Mouse (Mus musculus): Measurements from ENCODE around the gene Adra2c.

Gene Adra2c

GRCm38 (mm10) chr5:35278019-35278418 lies at the start of gene Adra2c:
TSS of gene Adra2c (plus strand) at chr5:35278319.
- DNase-seq (ENCODE audit: low spot score in 2 of 2), result no peak

DNA sequence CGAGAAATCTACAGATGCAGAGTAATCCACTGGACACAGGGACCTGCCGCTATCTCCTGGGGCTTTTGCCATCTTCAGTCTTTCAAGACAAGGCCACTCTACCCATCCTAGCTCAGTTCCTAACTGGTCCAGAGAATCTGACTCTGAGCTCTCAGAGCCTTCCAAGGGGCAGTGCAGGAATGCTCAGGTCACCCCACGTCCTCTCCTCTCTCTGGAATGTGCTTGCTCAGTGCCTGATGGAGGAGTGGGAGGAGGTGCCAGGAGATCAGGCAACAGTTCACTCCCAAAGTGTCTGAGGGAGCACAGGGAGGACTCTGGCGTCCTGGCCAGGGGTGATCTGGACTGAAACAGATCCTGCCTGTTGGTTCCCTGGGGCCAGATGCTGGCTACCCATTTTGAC lies 45.0 kb upstream of the Adra2c start:
- DNase-seq (ENCODE audit: low spot score in 2 of 2), result no peak

DNA sequence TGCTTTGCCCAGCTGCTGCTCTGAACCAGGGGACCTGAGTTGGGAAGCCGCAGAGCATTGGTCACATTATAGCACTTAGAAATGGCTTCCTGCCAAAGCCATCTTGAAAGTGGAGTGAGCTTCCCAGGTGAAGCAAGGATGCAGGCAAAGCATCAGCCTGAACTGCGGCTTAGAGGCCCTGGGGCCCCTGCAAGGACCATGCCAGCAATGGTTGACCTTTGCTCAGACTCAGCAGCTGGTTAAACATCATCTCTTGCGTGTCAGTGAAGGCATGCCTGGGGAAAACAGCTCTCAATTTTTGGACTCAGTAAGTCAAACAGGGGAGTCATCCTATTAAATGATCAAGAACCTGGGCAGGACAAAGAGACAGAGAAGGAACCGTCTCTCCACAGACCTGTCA lies 40.4 kb upstream of the Adra2c start:
- DNase-seq (ENCODE audit: low spot score in 2 of 2), result no peak

DNA sequence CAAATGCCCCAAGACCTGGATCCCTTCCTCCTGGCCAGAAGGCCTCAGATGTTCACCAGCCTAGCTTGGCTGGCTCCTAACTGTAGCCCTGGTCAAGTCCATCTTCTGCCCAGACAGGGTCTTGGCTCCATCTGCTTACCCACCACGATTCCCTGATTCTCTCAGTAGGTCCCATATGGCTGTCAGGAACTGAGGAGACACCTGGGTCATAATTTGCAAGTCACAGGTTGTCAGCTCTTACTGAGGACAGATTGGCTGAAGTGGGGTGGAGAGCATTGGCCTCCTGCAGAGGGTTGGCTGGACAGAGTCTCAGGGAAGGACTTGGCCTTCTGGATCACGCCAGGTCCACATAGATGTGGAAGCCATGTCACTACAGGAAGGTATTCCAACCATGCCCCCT lies 39.5 kb upstream of the Adra2c start:
- no peak for DNase-seq (ENCODE audit: low spot score in 2 of 2)

DNA sequence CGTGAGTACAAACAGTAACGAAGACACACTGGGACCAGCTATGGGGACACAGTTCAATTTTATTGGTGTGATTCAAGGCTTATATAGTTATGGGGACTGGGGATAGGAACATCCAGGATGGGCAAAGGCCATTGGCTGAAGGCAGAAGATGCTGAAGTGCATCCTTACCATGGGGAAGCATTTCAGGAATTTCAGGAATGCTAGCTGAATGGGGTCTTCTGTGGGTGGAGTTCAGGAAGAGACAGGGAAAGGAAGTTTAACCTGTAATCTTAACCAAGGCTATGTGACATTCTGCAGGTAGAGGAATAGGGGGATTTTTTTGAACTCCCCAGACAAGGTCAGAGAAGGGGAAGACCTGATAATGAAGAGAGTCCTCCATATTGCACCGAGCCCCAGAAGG lies 36.6 kb upstream of the Adra2c start:
- no peak for DNase-seq (ENCODE audit: low spot score in 2 of 2)

GRCm38 (mm10) chr5:35244204-35244603 lies 33.9 kb upstream of the Adra2c start:
- no peak for DNase-seq (ENCODE audit: low spot score in 2 of 2)

GRCm38 (mm10) chr5:35245555-35246273 lies 32.4 kb upstream of the Adra2c start:
- DNase-seq (ENCODE audit: low spot score in 2 of 2), result no peak

DNA sequence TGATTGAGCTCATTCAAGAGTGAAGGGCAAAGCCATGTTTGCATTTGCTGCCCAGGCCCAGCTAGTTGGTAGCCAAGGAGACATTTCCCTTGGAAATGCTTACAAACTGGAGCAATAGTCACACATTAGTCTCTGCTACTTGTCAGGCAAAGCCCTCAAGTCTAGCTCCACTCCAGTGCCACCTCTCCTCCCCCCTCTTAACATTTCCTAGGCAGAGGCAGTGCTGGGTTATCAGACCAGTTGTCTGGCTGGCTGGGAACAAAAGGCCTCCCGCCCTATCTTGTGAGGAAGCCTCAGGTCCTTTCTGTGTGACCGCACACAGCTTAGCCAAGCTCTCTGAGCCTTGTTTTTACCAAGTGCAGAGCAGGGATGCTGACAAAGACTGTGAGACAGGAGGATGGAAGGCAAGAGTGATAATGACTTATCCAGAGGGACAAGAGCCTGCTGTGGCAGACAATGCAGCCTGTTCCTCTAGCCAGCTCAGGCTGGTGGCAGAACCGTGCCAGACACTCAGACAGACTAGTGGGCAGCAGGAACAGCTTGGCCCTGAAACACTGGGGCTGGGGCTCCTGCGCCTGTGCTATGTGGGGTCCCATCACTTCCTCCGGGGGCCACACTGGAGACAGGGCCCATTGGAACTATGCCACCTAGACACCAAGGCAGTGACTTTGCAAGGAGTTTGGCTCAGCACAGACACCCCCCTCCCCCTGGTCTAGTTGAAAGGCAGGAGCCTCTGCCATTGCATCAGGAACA lies 23.0 kb upstream of the Adra2c start:
- no peak for DNase-seq (ENCODE audit: low spot score in 2 of 2)

GRCm38 (mm10) chr5:35263716-35264115 lies 14.4 kb upstream of the Adra2c start:
- DNase-seq (ENCODE audit: low spot score in 2 of 2), result no peak

DNA sequence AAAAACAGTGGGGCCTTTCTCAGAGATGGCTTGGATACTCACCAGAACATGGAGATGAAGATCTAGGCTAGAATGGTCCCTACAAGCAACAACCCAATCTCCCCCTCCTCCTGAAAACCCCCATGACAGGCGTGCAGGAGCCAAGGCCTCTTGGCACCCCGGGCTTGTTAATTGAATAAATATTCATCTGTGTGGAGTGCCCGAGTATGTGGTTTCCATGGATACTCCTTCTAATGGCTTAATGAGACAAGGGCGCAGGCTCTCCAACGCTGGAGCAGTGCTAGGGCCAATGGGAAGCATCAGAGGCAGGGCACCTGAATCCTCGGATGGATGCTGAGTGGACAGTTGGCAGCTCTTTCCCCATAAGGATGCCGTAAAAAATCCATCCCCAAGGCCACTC lies 10.6 kb upstream of the Adra2c start:
- no peak for DNase-seq (ENCODE audit: low spot score in 2 of 2)

DNA sequence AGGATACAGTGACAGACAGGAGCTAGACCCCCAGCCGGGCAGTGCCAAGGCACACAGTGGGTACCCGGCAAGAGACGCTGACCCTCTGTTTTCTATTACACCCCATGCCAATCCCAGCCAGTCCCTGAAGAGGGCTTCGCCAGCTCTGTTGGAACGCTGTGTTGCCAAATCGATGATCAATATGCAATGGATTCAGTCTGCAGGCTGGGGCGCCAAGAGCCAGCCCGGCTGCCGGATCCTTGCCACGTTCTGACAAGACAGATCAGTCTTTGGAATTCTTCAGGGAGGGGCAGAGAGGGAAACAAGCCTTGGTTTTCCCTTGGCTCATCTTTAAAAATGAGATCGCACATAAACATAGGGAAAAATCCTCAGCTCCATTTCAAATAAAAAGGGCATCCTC lies 2.8 kb upstream of the Adra2c start:
- DNase-seq (ENCODE audit: low spot score in 2 of 2), result no peak

DNA sequence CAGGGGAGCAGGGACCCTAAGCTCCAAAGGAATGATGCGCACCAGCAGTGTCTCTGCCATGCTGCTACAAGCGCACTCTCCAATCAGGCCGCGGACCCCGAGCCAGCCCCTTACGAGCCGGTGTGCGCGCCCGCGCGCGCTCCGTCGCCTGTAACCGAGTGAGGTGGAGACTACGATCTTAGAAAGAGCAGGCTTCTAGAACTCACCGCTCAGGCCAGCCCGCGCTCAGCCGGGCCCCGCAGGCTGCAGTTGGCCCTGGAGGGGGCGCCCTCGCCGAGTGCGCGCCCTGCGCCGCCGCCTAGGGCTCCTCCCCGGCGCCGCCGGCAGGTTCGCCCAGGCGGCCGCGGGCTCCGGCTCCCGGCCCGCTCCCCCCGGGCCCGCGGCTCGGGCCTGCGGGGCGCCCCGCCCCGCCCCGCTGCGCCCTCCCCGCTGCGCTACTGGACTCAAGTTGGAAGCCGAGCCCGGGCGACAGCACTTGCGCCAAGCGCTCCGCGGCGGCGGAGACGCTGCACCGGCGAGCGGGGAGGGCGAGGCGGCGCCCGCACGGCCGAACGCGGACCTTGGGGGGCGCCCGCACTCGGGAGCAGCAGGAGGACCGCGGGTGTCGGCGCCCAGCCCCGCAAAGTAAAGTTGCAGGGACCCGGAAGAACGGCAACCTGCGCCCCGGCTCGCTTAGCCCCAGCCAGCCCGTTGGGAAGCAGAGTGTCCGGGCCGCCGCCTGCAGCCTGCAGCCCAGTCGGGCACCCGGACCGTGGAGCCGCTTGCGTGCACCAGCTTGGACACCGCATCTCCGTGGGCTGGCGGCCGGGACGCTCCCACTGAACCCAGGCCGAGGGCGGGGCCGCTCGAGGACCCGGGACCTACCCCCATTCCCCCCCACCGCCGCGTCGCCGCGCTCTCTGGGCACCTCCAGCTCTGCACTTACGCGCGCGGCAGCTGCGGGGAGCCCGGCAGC lies 899 bp downstream of the Adra2c start:
- DNase-seq (ENCODE audit: low spot score in 2 of 2), result no peak

DNA sequence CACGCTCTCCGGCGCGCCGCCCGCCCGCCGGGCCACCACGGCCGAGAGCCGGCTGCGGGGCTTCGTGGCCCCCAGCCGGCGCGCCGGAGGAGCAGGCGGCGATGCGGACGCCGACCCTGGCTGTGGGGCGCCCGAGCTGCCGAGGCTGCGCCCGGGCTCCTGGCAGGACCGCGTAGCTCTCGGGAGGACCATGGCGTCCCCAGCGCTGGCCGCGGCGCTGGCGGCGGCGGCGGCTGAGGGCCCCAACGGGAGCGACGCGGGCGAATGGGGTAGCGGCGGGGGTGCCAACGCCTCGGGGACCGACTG lies 1.5 kb downstream of the Adra2c start:
- no peak for DNase-seq (ENCODE audit: low spot score in 2 of 2)

GRCm38 (mm10) chr5:35280002-35280782 lies 2.1 kb downstream of the Adra2c start:
- DNase-seq (ENCODE audit: low spot score in 2 of 2), result no peak

DNA sequence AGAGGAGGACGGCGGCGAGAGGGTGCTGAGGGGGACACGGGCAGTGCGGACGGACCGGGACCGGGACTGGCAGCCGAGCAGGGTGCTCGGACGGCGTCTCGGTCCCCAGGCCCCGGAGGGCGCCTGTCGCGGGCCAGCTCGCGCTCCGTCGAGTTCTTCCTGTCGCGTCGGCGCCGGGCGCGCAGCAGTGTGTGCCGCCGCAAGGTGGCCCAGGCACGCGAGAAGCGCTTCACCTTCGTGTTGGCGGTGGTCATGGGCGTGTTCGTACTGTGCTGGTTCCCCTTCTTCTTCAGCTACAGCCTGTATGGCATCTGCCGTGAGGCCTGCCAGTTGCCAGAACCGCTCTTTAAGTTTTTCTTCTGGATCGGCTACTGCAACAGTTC lies 2.7 kb downstream of the Adra2c start:
- no peak for DNase-seq (ENCODE audit: low spot score in 2 of 2)

GRCm38 (mm10) chr5:35285281-35285680 lies 7.2 kb downstream of the Adra2c start:
- no peak for DNase-seq (ENCODE audit: low spot score in 2 of 2)

DNA sequence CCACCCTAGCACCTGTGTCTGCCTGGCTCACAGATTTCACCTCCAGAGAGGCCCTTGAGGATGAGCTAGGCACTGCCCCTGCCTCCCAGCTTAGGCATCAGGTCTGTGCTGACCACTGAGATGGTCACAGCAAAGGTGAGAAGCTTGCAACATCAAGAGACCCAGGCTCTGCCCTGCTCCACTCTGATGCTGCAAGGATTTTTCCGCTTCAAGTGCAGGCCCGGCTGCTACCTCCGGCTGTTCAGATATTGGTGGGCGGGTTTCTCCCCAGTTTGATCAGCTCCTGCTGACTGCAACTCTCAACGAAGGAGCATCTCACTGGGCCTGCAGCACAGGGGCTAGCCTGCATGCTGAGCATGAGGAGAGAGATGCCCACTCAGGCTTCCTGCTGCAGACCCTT lies 8.1 kb downstream of the Adra2c start:
- DNase-seq (ENCODE audit: low spot score in 2 of 2), result no peak

DNA sequence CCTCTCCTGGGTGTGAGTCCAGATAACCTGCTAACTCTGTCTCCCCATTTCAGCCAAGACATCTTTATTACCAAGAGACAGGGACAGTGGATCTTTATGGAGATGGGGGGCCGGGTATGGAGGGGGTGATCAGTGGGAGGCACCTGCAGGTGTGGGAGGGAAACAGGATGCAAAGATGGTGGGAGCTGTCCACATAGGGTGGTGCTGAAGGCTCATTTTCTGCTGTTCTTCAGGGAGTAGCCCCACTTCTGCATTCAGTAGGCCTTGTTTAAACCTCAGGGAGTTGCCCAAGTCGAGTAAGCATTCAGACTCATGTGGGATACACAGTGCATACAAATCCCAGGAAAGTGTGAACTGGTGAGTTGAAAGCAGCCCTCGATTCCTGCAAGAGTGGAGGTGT lies 21.5 kb downstream of the Adra2c start:
- no peak for DNase-seq (ENCODE audit: low spot score in 2 of 2)

- no peak for DNase-seq (ENCODE audit: low spot score in 2 of 2)
These were observed 26.1 kb downstream of the Adra2c start for GRCm38 (mm10) chr5:35304191-35304590.

- no peak for DNase-seq (ENCODE audit: low spot score in 2 of 2)
These were observed 27.2 kb downstream of the Adra2c start for GRCm38 (mm10) chr5:35305332-35305731.

GRCm38 (mm10) chr5:35306692-35307091 lies 28.6 kb downstream of the Adra2c start:
- DNase-seq (ENCODE audit: low spot score in 2 of 2), result no peak

DNA sequence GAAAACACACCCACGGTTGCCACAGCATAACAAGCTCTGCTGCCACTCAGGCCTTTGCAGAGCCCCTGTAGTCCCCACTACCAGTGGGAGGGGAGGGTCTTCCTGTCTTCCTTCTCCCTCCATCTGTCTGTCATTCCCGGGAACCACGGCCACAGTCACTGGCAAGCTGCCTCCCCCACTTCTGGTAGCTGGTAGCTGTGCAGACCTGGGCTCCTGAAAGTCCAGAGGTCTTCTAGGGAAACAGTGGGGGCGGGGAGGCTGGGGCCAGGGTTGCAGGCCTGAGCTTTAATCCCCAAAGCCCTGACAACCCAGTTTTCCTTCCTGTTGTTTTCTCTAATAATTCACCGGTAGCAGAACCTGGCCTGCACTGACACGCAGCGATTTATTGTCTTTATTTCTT lies 31.7 kb downstream of the Adra2c start:
- no peak for DNase-seq (ENCODE audit: low spot score in 2 of 2)

All from natural killer cell, adult 2 months (primary cell).